Mouse (Mus musculus) ES-E14 (cell line): ENCODE measurements around the gene Mvb12a. TPM values are rescaled to one million over a fixed set of nuclear protein-coding genes. Genes with fewer than 3 reads are reported as not detected.

Experiments used
- DNase-seq: peaks from one replicate; pipeline ENCODE4 v3.0.0-alpha.2; 2013; ENCODE audit warnings: low read depth, low spot score
- H3K27ac ChIP-seq: 2 replicates; pipeline ENCODE4 v1.5.1; 2012; ENCODE audit warnings: low read depth, mild to moderate bottlenecking, low read length, moderate library complexity, mixed read lengths; ENCODE audit not compliant: poor library complexity, insufficient read depth, severe bottlenecking
- H3K36me3 ChIP-seq: 2 replicates; pipeline ENCODE4 v1.6.1; 2012; ENCODE audit warnings: mild to moderate bottlenecking, low read length, moderate library complexity, mixed read lengths; ENCODE audit not compliant: control insufficient read depth, poor library complexity, insufficient read depth, severe bottlenecking
- H3K4me1 ChIP-seq, 2 experiments: fragments of 150-350 bp in 1 of 2; sonication (generic) in 1 of 2; 2 replicates each; pipeline ENCODE4 v1.6.1; 2012; ENCODE audit warnings: low read length in 2 of 2, mild to moderate bottlenecking in 1 of 2, mixed read lengths in 1 of 2; ENCODE audit not compliant: control insufficient read depth in 2 of 2, insufficient read depth in 2 of 2, poor library complexity in 1 of 2
- H3K4me3 ChIP-seq, 2 experiments: fragments of 150-350 bp in 1 of 2; sonication (generic) in 1 of 2; 2 replicates each; pipeline ENCODE4 v1.5.1; 2012; ENCODE audit warnings: low read length in 2 of 2, low read depth in 1 of 2, mild to moderate bottlenecking in 1 of 2, mixed read lengths in 1 of 2; ENCODE audit not compliant: insufficient read depth in 1 of 2, poor library complexity in 1 of 2, severe bottlenecking in 1 of 2
- H3K9ac ChIP-seq: 2 replicates; pipeline ENCODE4 v1.6.1; 2012; ENCODE audit warnings: low read depth, mild to moderate bottlenecking, low read length, mixed read lengths; ENCODE audit not compliant: poor library complexity, insufficient read depth, severe bottlenecking
- H3K9me3 ChIP-seq: fragments of 150-350 bp; sonication (generic); 2 replicates; pipeline ENCODE4 v1.6.1; 2012; ENCODE audit warnings: low read depth, mild to moderate bottlenecking, low read length; ENCODE audit not compliant: control insufficient read depth, insufficient read depth
- CHD2 ChIP-seq: IDR thresholded peaks from 2 replicates; pipeline ENCODE4 v1.6.1; 2014; ENCODE audit warnings: mild to moderate bottlenecking, low read depth, low read length, inconsistent platforms
- HCFC1 ChIP-seq: IDR thresholded peaks from 2 replicates; pipeline ENCODE4 v1.6.1; 2012; ENCODE audit warnings: low read length, inconsistent platforms, borderline replicate concordance; ENCODE audit not compliant: insufficient read depth
- MAFK ChIP-seq: IDR thresholded peaks from 2 replicates; pipeline ENCODE4 v1.6.1; 2014; ENCODE audit warnings: mild to moderate bottlenecking, low read depth, low read length, inconsistent platforms; ENCODE audit not compliant: insufficient read depth
- ZC3H11A ChIP-seq: IDR thresholded peaks from 2 replicates; pipeline ENCODE4 v1.6.1; 2012; ENCODE audit warnings: low read depth, mild to moderate bottlenecking, inconsistent platforms, low read length, borderline replicate concordance
- ZNF384 ChIP-seq: IDR thresholded peaks from 2 replicates; pipeline ENCODE4 v1.6.1; 2012; ENCODE audit warnings: low read depth, low read length, inconsistent platforms
- in situ Hi-C, 2 experiments: fragments of 600-800 bp; cut with MboI; formaldehyde crosslinking; loops; one replicate each; pipeline ENCODE4 v1.15.1; 2025; ENCODE audit warnings: low sequenced_read_pairs in 2 of 2, inconsistent platforms in 1 of 2; ENCODE audit not compliant: unreplicated experiment in 2 of 2
- total RNA-seq: library from RNA; depleted of rRNA; stranded (reverse); fragments of 300-350 nt; gene quantifications from 2 replicates; pipeline ENCODE4 v1.2.3, GENCODE M21; 2012

Gene Mvb12a
- total RNA-seq, 1 experiment = 50.4 TPM

DNA sequence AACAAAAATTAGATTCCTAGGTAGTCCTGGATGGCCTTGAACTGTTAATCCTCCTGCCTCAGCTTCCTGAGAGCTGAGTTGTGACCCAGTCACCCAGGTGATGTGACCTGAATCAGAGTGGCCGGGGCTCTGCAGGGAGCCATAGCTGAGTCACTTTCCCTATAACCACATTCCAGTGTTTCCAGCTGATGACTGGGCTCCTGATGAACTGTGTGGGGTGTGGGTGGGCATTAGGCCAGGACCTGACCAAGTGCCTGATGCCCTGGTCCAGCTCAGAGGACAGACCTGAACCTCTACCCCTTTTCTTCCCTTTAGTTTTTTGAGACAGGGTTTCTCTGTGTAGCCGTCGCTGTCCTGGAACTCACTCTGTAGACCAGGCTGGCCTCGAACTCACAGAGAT lies 37.4 kb upstream of the Mvb12a start:
- in situ Hi-C loops = no loop called here
- DNase-seq = no peak
- no peaks in the 10 kb centered on the region; the same call in 1 of the 2 replicates for H3K36me3 ChIP-seq
- no peak overlapping the region for H3K27ac ChIP-seq
- no peak overlapping the region for H3K4me3 ChIP-seq
- TF ChIP-seq HCFC1 = no peak
- TF ChIP-seq ZNF384 = no peak
- no peak for TF ChIP-seq CHD2
- TF ChIP-seq ZC3H11A = no peak
- no peaks in the 10 kb centered on the region for H3K9me3 ChIP-seq
- H3K9ac ChIP-seq = no peak overlapping the region
- peaks cover 4 to 6% of the 10 kb centered on the region in 2 experiments; a peak in 2 of 4 replicates for H3K4me1 ChIP-seq

DNA sequence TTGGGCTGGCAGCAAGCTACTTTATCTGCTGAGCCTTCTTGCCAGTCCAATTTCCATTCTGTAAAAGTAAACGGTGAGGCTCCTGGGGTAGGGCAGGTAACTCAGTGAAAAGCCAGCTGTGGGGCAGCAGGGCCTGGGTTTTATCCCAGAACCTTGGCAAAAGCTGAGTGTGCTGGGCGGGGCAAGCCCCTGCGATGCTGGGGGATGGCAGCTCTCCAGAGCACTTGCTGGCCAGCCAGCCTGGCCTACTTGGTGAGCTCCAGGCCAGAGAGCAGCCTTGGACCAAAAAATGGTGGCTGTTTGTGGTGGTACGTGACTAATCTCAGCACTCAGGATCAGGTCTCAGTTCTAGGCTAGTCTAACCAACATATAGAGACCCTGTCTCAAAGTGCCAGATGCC lies 36.7 kb upstream of the Mvb12a start:
- no peaks in the 10 kb centered on the region; the same call in 1 of the 2 replicates for H3K36me3 ChIP-seq
- DNase-seq = no peak
- no peaks in the 10 kb centered on the region for H3K9me3 ChIP-seq
- in situ Hi-C loops = no loop called here
- peaks cover 4 to 6% of the 10 kb centered on the region in 2 experiments; a peak in 1 of 4 replicates for H3K4me1 ChIP-seq
- no peak overlapping the region for H3K9ac ChIP-seq
- no peak overlapping the region for H3K4me3 ChIP-seq
- no peak overlapping the region for H3K27ac ChIP-seq
- no peak for TF ChIP-seq ZNF384
- no peak for TF ChIP-seq CHD2
- TF ChIP-seq ZC3H11A = no peak
- TF ChIP-seq MAFK = no peak
- no peak for TF ChIP-seq HCFC1

DNA sequence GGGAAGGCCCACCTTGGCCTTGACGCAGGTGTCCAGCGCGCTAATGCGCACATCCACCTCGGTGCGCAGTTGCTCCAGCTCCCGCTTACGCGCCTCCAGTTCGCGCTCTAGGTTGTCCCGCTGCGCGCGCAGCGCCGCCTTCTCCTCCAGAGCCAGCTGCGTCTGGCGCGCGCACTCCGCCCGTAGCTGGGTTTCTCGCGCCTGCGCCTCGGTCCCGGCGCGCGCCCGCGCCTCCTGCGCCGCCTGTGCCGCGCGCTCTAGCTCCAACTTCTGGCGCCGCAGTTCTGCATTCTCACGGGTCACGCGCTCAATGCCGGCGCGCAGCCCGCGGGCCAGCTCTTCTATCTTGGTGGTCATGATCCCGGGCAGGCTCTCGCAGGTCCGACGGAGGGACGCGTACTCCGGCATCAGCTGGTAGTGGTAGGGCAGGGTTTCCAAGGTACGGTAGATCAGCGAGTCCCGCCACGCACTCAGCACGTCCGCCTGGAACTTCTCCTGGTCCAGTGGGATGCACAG lies 35.1 kb upstream of the Mvb12a start:
- H3K27ac ChIP-seq = no peak overlapping the region
- H3K4me1 ChIP-seq = peaks cover 4 to 6% of the 10 kb centered on the region in 2 experiments; a peak in 1 of 4 replicates
- TF ChIP-seq ZC3H11A (no peak), MAFK (no peak), HCFC1 (no peak; the same call in 1 of the 2 replicates), ZNF384 (no peak), CHD2 (no peak)
- H3K9ac ChIP-seq = peak overlapping the region; percentile 74
- peak; percentile 88 for DNase-seq
- in situ Hi-C loops = no loop called here
- no peaks in the 10 kb centered on the region for H3K9me3 ChIP-seq
- no peaks in the 10 kb centered on the region; the same call in 1 of the 2 replicates for H3K36me3 ChIP-seq
- H3K4me3 ChIP-seq = peak overlapping the region; percentile 75 to 82

- Histone ChIP-seq H3K4me1 (peaks cover 4 to 8% of the 10 kb centered on the region in 2 experiments; a peak in 1 of 4 replicates), H3K27ac (no peak overlapping the region), H3K4me3 (no peak overlapping the region), H3K9ac (no peak overlapping the region), H3K36me3 (no peaks in the 10 kb centered on the region; the same call in 1 of the 2 replicates), H3K9me3 (no peaks in the 10 kb centered on the region)
- no peak for DNase-seq
- TF ChIP-seq ZC3H11A (no peak), MAFK (no peak), CHD2 (no peak), ZNF384 (no peak), HCFC1 (no peak)
- in situ Hi-C loops = no loop called here
These were observed 33.4 kb upstream of the Mvb12a start for GRCm38 (mm10) chr8:71509316-71509715.

DNA sequence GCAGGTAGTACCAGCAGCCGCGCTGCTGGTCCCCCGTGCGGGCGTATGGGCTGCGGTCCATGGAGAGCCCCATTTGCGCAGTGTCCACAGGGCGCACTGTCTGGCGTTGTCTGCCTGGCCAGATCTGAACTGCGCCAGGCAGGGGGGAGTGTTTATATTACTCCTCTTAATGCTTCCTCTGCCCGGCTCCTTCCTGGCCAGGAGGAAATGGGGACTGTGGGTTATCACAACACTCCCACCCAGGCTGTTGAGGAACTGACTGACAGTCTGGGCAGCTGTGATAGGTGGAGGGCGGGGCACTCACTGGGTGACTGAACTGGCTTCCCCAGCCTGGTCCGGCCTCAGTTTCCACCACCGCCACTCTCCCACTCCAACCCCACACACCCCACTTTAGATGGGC lies 31.1 kb upstream of the Mvb12a start, which contains the start of gene Plvap:
Gene Plvap (minus strand): TSS at position 109 of the 400 bp plus-strand sequence.
- Histone ChIP-seq H3K9me3 (no peaks in the 10 kb centered on the region), H3K9ac (no peak within 1 kb of the TSS), H3K36me3 (no peaks in the 10 kb centered on the region), H3K4me3 (peak within 1 kb of the TSS; percentile 32 to 42; a peak in 3 of 4 replicates), H3K27ac (no peak within 1 kb of the TSS), H3K4me1 (peaks cover 4 to 8% of the 10 kb centered on the region in 2 experiments; a peak in 1 of 4 replicates)
- DNase-seq = no peak
- TF ChIP-seq MAFK (no peak), ZC3H11A (no peak), ZNF384 (no peak), CHD2 (no peak), HCFC1 (no peak)
- in situ Hi-C loops = loop anchor here in 1 of 2 experiments (5.0 kb wide), 1 partner anchor 69 kb away; no protein-coding TSS in a partner anchor
